Mouse (Mus musculus) CH12.LX (cell line): ENCODE results near the gene Slc2a5. TPM values are rescaled to one million over a fixed set of nuclear protein-coding genes. Genes with fewer than 3 reads are reported as not detected.

ENCODE experiments used
- DNase-seq: peaks from one replicate; pipeline ENCODE4 v3.0.0-alpha.2; 2013; ENCODE audit errors: extremely low read depth
- H3K27ac ChIP-seq: 2 replicates; pipeline ENCODE4 v1.5.1; 2012; ENCODE audit warnings: low read depth, mild to moderate bottlenecking, control low read depth, moderate library complexity; ENCODE audit not compliant: insufficient read depth
- H3K27me3 ChIP-seq: replicated peaks from 2 replicates; pipeline ENCODE3; 2012; ENCODE audit warnings: inconsistent platforms
- H3K36me3 ChIP-seq, 2 experiments: replicated peaks in 1 of 2; 2 replicates each; pipeline versions ENCODE3 to v1.6.1; 2012; ENCODE audit warnings: inconsistent platforms in 1 of 2, low read length in 1 of 2, mild to moderate bottlenecking in 1 of 2, mixed read lengths in 1 of 2, moderate library complexity in 1 of 2; ENCODE audit not compliant: control insufficient read depth in 1 of 2, insufficient read depth in 1 of 2
- H3K4me1 ChIP-seq, 2 experiments: 2 replicates each; pipeline ENCODE4 v1.6.1; 2012; ENCODE audit warnings: inconsistent platforms in 1 of 2, moderate library complexity in 1 of 2; ENCODE audit not compliant: insufficient read depth in 2 of 2, control insufficient read depth in 1 of 2
- H3K4me2 ChIP-seq: 2 replicates; pipeline ENCODE4 v1.6.1; 2012; ENCODE audit warnings: low read depth, mild to moderate bottlenecking, control low read depth; ENCODE audit not compliant: poor library complexity, insufficient read depth, severe bottlenecking
- H3K4me3 ChIP-seq, 3 experiments: fragments of 150-350 bp in 1 of 3; sonication (generic) in 1 of 3; replicated peaks in 1 of 3; 2 replicates each; pipeline versions ENCODE3 to v1.5.1; 2011 to 2012; ENCODE audit warnings: low read depth in 2 of 3, low read length in 2 of 3, mild to moderate bottlenecking in 2 of 3, moderate library complexity in 2 of 3, control low read depth in 1 of 3, improper control_type of control experiment in 1 of 3, inconsistent platforms in 1 of 3, mixed read lengths in 1 of 3; ENCODE audit not compliant: poor library complexity in 1 of 3
- H3K79me2 ChIP-seq: replicated peaks from 2 replicates; pipeline ENCODE4 v1.6.1; 2012; ENCODE audit warnings: mild to moderate bottlenecking, moderate library complexity; ENCODE audit not compliant: control insufficient read depth, poor library complexity, insufficient read depth, severe bottlenecking; ENCODE audit errors: extremely low read depth
- H3K9ac ChIP-seq: 2 replicates; pipeline ENCODE4 v1.6.1; 2012; ENCODE audit warnings: low read depth, mild to moderate bottlenecking, control low read depth, moderate library complexity; ENCODE audit not compliant: insufficient read depth
- H3K9me3 ChIP-seq: replicated peaks from 2 replicates; pipeline ENCODE3; 2012; ENCODE audit warnings: low read length, inconsistent platforms, mixed read lengths
- BHLHE40 ChIP-seq: IDR thresholded peaks from 2 replicates; pipeline ENCODE4 v1.6.1; 2011; ENCODE audit warnings: mild to moderate bottlenecking, low read depth, low read length, improper control_type of control experiment
- CHD2 ChIP-seq: IDR thresholded peaks from 2 replicates; pipeline ENCODE4 v1.6.1; 2011; ENCODE audit warnings: low read length, improper control_type of control experiment
- E2F4 ChIP-seq: IDR thresholded peaks from 2 replicates; pipeline ENCODE4 v1.6.1; 2011; ENCODE audit warnings: low read depth, low read length, improper control_type of control experiment; ENCODE audit not compliant: insufficient replicate concordance
- ELF1 ChIP-seq: IDR thresholded peaks from 2 replicates; pipeline ENCODE4 v1.6.1; 2014; ENCODE audit warnings: low read depth, mild to moderate bottlenecking, inconsistent platforms, low read length, improper control_type of control experiment
- EP300 ChIP-seq: IDR thresholded peaks from 2 replicates; pipeline ENCODE4 v1.6.1; 2011; ENCODE audit warnings: low read length, improper control_type of control experiment
- ETS1 ChIP-seq: conservative IDR thresholded peaks from 2 replicates; pipeline ENCODE4 v1.6.1; 2012; ENCODE audit warnings: low read depth, mild to moderate bottlenecking, inconsistent platforms, low read length, improper control_type of control experiment, moderate library complexity
- IRF4 ChIP-seq: IDR thresholded peaks from 2 replicates; pipeline ENCODE4 v1.6.1; 2014; ENCODE audit warnings: low read depth, mild to moderate bottlenecking, inconsistent platforms, low read length, improper control_type of control experiment
- KAT2A ChIP-seq: IDR thresholded peaks from 2 replicates; pipeline ENCODE4 v1.6.1; 2012; ENCODE audit warnings: low read length, improper control_type of control experiment, inconsistent platforms; ENCODE audit not compliant: insufficient replicate concordance
- MAFK ChIP-seq: IDR thresholded peaks from 2 replicates; pipeline ENCODE4 v1.6.1; 2011; ENCODE audit warnings: low read length, improper control_type of control experiment; ENCODE audit not compliant: insufficient replicate concordance
- MAX ChIP-seq: IDR thresholded peaks from 2 replicates; pipeline ENCODE4 v1.6.1; 2011; ENCODE audit warnings: low read length, improper control_type of control experiment
- MAZ ChIP-seq: IDR thresholded peaks from 2 replicates; pipeline ENCODE4 v1.6.1; 2012; ENCODE audit warnings: low read depth, mild to moderate bottlenecking, inconsistent platforms, low read length, improper control_type of control experiment, moderate library complexity
- MEF2A ChIP-seq: IDR thresholded peaks from 2 replicates; pipeline ENCODE4 v1.6.1; 2014; ENCODE audit warnings: low read depth, mild to moderate bottlenecking, inconsistent platforms, low read length, improper control_type of control experiment, borderline replicate concordance
- MYC ChIP-seq: IDR thresholded peaks from 2 replicates; pipeline ENCODE4 v1.6.1; 2011; ENCODE audit warnings: low read depth, mild to moderate bottlenecking, improper control_type of control experiment, low read length
- NELFE ChIP-seq: IDR thresholded peaks from 2 replicates; pipeline ENCODE4 v1.6.1; 2011; ENCODE audit warnings: low read depth, low read length, improper control_type of control experiment
- NRF1 ChIP-seq: IDR thresholded peaks from 2 replicates; pipeline ENCODE4 v1.6.1; 2014; ENCODE audit warnings: low read depth, mild to moderate bottlenecking, inconsistent platforms, low read length, improper control_type of control experiment, moderate library complexity
- PAX5 ChIP-seq: IDR thresholded peaks from 2 replicates; pipeline ENCODE4 v1.6.1; 2012; ENCODE audit warnings: low read length, inconsistent platforms, mixed read lengths
- POLR2A ChIP-seq: IDR thresholded peaks from 2 replicates; pipeline ENCODE4 v1.6.1; 2011; ENCODE audit warnings: low read depth, mild to moderate bottlenecking, improper control_type of control experiment, low read length
- RCOR1 ChIP-seq: conservative IDR thresholded peaks from 2 replicates; pipeline ENCODE4 v1.6.1; 2012; ENCODE audit warnings: low read depth, mild to moderate bottlenecking, inconsistent platforms, low read length, improper control_type of control experiment
- SIN3A ChIP-seq: IDR thresholded peaks from 2 replicates; pipeline ENCODE4 v1.6.1; 2012; ENCODE audit warnings: low read length, improper control_type of control experiment, inconsistent platforms
- SMC3 ChIP-seq: IDR thresholded peaks from 2 replicates; pipeline ENCODE4 v1.6.1; 2011; ENCODE audit warnings: low read depth, low read length, improper control_type of control experiment
- TBP ChIP-seq: conservative IDR thresholded peaks from 2 replicates; pipeline ENCODE4 v1.6.1; 2011; ENCODE audit warnings: low read depth, low read length, improper control_type of control experiment
- TCF12 ChIP-seq: IDR thresholded peaks from 2 replicates; pipeline ENCODE4 v1.6.1; 2014; ENCODE audit warnings: low read depth, mild to moderate bottlenecking, inconsistent platforms, low read length, improper control_type of control experiment
- UBTF ChIP-seq: IDR thresholded peaks from 2 replicates; pipeline ENCODE4 v1.6.1; 2012; ENCODE audit warnings: low read depth, mild to moderate bottlenecking, inconsistent platforms, low read length, improper control_type of control experiment, moderate library complexity
- ZKSCAN1 ChIP-seq: IDR thresholded peaks from 2 replicates; pipeline ENCODE4 v1.6.1; 2012; ENCODE audit warnings: low read depth, inconsistent platforms, low read length, improper control_type of control experiment, borderline replicate concordance
- ZNF384 ChIP-seq: IDR thresholded peaks from 2 replicates; pipeline ENCODE4 v1.6.1; 2012; ENCODE audit warnings: low read depth, low read length, improper control_type of control experiment, inconsistent platforms
- dilution Hi-C: fragments of 300-500 bp; cut with MboI; formaldehyde crosslinking; loops from 2 replicates; pipeline ENCODE4 v1.14.3; 2020; ENCODE audit warnings: low sequenced_read_pairs; ENCODE audit not compliant: extremely low pct_unique_long_range_greater_than_20kb, extremely low pct_ligation_motif_present
- in situ Hi-C: fragments of 300-500 bp; cut with MboI; formaldehyde crosslinking; loops from 3 replicates; pipeline ENCODE4 v1.14.3; 2019; ENCODE audit warnings: low sequenced_read_pairs, low pct_ligation_motif_present, low pct_unique_long_range_greater_than_20kb, mixed read lengths
- polyA plus RNA-seq: library from polyadenylated mRNA; unstranded; fragments of >175 nt; gene quantifications from 2 replicates; pipeline ENCODE4 v1.2.1, GENCODE M21; 2012; ENCODE audit warnings: low read depth; ENCODE audit not compliant: insufficient read length
- total RNA-seq, 2 experiments: library from RNA; depleted of rRNA; stranded (reverse); fragments of 300-350 nt in 1 of 2; fragments of >200 nt in 1 of 2; gene quantifications; 2 replicates each; pipeline ENCODE4 v1.2.3; 2012 to 2014

Slc2a5 gene
- total and polyA plus RNA-seq, 3 experiments = 0.81 to 1.5 (median 1.4) TPM

GRCm38 (mm10) chr4:150075350-150075749, 43.7 kb upstream of the Slc2a5 start:
- no peaks in the 10 kb centered on the region for H3K79me2 ChIP-seq
- no peak overlapping the region for H3K4me3 ChIP-seq
- H3K27me3 ChIP-seq = no peaks in the 10 kb centered on the region
- dilution Hi-C loops = no loop called here
- no peaks in the 10 kb centered on the region for H3K9me3 ChIP-seq
- no peak overlapping the region for H3K27ac ChIP-seq
- no peak overlapping the region for H3K9ac ChIP-seq
- DNase-seq = no peak
- TF ChIP-seq MAFK (no peak), KAT2A (no peak), POLR2A (no peak), SMC3 (no peak), PAX5 (no peak), RCOR1 (no peak), E2F4 (no peak), ZKSCAN1 (no peak), EP300 (no peak)
- H3K36me3 ChIP-seq = peaks cover 11 to 37% of the 10 kb centered on the region in 2 experiments
- in situ Hi-C loops = no loop called here
- peaks cover 20 to 71% of the 10 kb centered on the region in 2 experiments for H3K4me1 ChIP-seq
- no peak overlapping the region for H3K4me2 ChIP-seq

- peaks cover 20 to 74% of the 10 kb centered on the region in 2 experiments for H3K4me1 ChIP-seq
- no peak overlapping the region for H3K4me3 ChIP-seq
- no peak overlapping the region for H3K27ac ChIP-seq
- no peaks in the 10 kb centered on the region for H3K79me2 ChIP-seq
- no peak overlapping the region for H3K9ac ChIP-seq
- in situ Hi-C loops (no loop called here), dilution Hi-C loops (no loop called here)
- no peak for DNase-seq
- no peaks in the 10 kb centered on the region for H3K9me3 ChIP-seq
- H3K36me3 ChIP-seq = peaks cover 4 to 29% of the 10 kb centered on the region in 2 experiments
- H3K27me3 ChIP-seq = no peaks in the 10 kb centered on the region
- no peak overlapping the region for H3K4me2 ChIP-seq
- no peak for TF ChIP-seq E2F4
Observed at GRCm38 (mm10) chr4:150076147-150076546, 42.9 kb upstream of the Slc2a5 start.

GRCm38 (mm10) chr4:150078646-150079045, 40.4 kb upstream of the Slc2a5 start:
- no peak for DNase-seq
- no peak overlapping the region for H3K4me3 ChIP-seq
- H3K4me1 ChIP-seq = peaks cover 20 to 65% of the 10 kb centered on the region in 2 experiments
- H3K9me3 ChIP-seq = no peaks in the 10 kb centered on the region
- peaks cover 0 to 14% of the 10 kb centered on the region in 2 experiments for H3K36me3 ChIP-seq
- no peaks in the 10 kb centered on the region for H3K27me3 ChIP-seq
- peak overlapping the region; percentile 60; the same call in 1 of the 2 replicates for H3K27ac ChIP-seq
- in situ Hi-C loops (no loop called here), dilution Hi-C loops (no loop called here)
- no peak overlapping the region for H3K9ac ChIP-seq
- no peaks in the 10 kb centered on the region for H3K79me2 ChIP-seq
- H3K4me2 ChIP-seq = 0 out of 2 replicates have a peak overlapping the region, but pooled peaks have one; percentile 10
- TF ChIP-seq TCF12 (peak; percentile 64; the same call in 1 of the 2 replicates), CHD2 (no peak), MYC (no peak), MEF2A (peak; percentile 63), EP300 (peak; percentile 86), NRF1 (no peak), UBTF (no peak), NELFE (no peak), MAZ (no peak), BHLHE40 (peak; percentile 60), ZNF384 (no peak), SMC3 (no peak), ELF1 (no peak), TBP (no peak), E2F4 (no peak), ZKSCAN1 (no peak), POLR2A (no peak), SIN3A (no peak), IRF4 (peak; percentile 91), ETS1 (peak; percentile 60), MAX (no peak), PAX5 (no peak)
